Mouse (Mus musculus) midbrain, embryonic 11.5 days (tissue): Measurements from ENCODE around the gene Mettl21c. TPM values are rescaled to one million over a fixed set of nuclear protein-coding genes. Genes with fewer than 3 reads are reported as not detected.
"Not testable (repeated sequence)": the region's sequence is repeated elsewhere in the genome, so short reads cannot be mapped to it uniquely, and the experiment has no call there.

ENCODE experiments used
- ATAC-seq: fragments of 200-750 bp; cut with Nextera tagmentation; 2 replicates; pipeline ENCODE4 v1.8.0; 2017; ENCODE audit warnings: moderate TSS enrichment, moderate library complexity; ENCODE audit not compliant: low FRiP score
- DNase-seq: peaks from one replicate; pipeline ENCODE4 v3.0.0; 2015; ENCODE audit warnings: low spot score; ENCODE audit errors: missing footprints
- H3K27ac ChIP-seq: fragments of 300-500 bp; sonication (generic); 2 replicates; pipeline ENCODE4 v1.5.1; 2014; ENCODE audit warnings: low read depth, low read length
- H3K27me3 ChIP-seq: fragments of 300-500 bp; sonication (generic); 2 replicates; pipeline ENCODE4 v1.6.1; 2014; ENCODE audit warnings: mild to moderate bottlenecking, low read length, moderate library complexity, mixed read lengths; ENCODE audit not compliant: control insufficient read depth, insufficient read depth
- H3K36me3 ChIP-seq: fragments of 300-500 bp; sonication (generic); 2 replicates; pipeline ENCODE4 v1.6.1; 2014; ENCODE audit warnings: mild to moderate bottlenecking, low read length, moderate library complexity, mixed read lengths; ENCODE audit not compliant: control insufficient read depth, insufficient read depth
- H3K4me1 ChIP-seq: fragments of 300-500 bp; sonication (generic); 2 replicates; pipeline ENCODE4 v1.6.1; 2014; ENCODE audit warnings: low read length; ENCODE audit not compliant: control insufficient read depth, insufficient read depth
- H3K4me2 ChIP-seq: fragments of 300-500 bp; sonication (generic); 2 replicates; pipeline ENCODE4 v1.6.1; 2014; ENCODE audit warnings: mild to moderate bottlenecking, moderate library complexity
- H3K4me3 ChIP-seq: fragments of 300-500 bp; sonication (generic); 2 replicates; pipeline ENCODE4 v1.5.1; 2014; ENCODE audit warnings: low read depth, low read length
- H3K9ac ChIP-seq: fragments of 300-500 bp; sonication (generic); 2 replicates; pipeline ENCODE4 v1.6.1; 2014; ENCODE audit warnings: low read length
- H3K9me3 ChIP-seq: fragments of 300-500 bp; sonication (generic); 2 replicates; pipeline ENCODE4 v1.6.1; 2016; ENCODE audit warnings: low read length; ENCODE audit not compliant: control insufficient read depth
- WGBS: fragments of 180-500 bp; shearing (Covaris S2); extraction: QIAGEN DNeasy Blood & Tissue Kit; methylation state at CpG from one replicate; pipeline ENCODE4 v1.1.7; 2014; 5-methylcytosine and 5-hydroxymethylcytosine counted together
- polyA plus RNA-seq: library from polyadenylated mRNA; unstranded; fragments of >200 nt; fragmentation: Nextera tagmentation; extraction: Ambion mirVana; gene quantifications from 2 replicates; pipeline ENCODE4 v1.2.1, GENCODE M21; 2014

Mettl21c gene
- polyA plus RNA-seq: 0.43 and 0.68 TPM in 2 replicates

GRCm38 (mm10) chr1:44019934-44020333, at the start of gene Mettl21c:
Gene Mettl21c, minus strand, starts transcription at chr1:44020034.
- Histone ChIP-seq H3K4me2 (no peak within 1 kb of the TSS), H3K4me3 (no peak within 1 kb of the TSS), H3K9me3 (no peaks in the 10 kb centered on the region)

GRCm38 (mm10) chr1:44064625-44065024, 44.8 kb upstream of the Mettl21c start:
- Histone ChIP-seq H3K4me2 (no peak overlapping the region), H3K27me3 (no peaks in the 10 kb centered on the region), H3K9ac (no peak overlapping the region), H3K9me3 (no peaks in the 10 kb centered on the region), H3K4me3 (no peak overlapping the region), H3K4me1 (no peaks in the 10 kb centered on the region), H3K36me3 (no peaks in the 10 kb centered on the region), H3K27ac (no peak overlapping the region)
- no peak for DNase-seq
- no peak for ATAC-seq
- WGBS: 0% methylated on average over 1 of the region's 1 CpGs

More at GRCm38 (mm10) chr1:44019934-44020333, at the start of gene Mettl21c:
- no peak for DNase-seq
- Histone ChIP-seq H3K27ac (no peak within 1 kb of the TSS), H3K36me3 (no peaks in the 10 kb centered on the region), H3K9ac (no peak within 1 kb of the TSS), H3K4me1 (no peaks in the 10 kb centered on the region), H3K27me3 (no peaks in the 10 kb centered on the region)
- ATAC-seq: no peak

- WGBS: 96% methylated on average over 6 of the region's 6 CpGs
- no peaks in the 10 kb centered on the region for H3K27me3 ChIP-seq
- DNase-seq: no peak
Observed at GRCm38 (mm10) chr1:44063439-44063838, 43.6 kb upstream of the Mettl21c start.

GRCm38 (mm10) chr1:44061836-44062235, 42.0 kb upstream of the Mettl21c start, which contains the start of gene Gm8251:
Gene Gm8251, minus strand, starts transcription at chr1:44061936.
- Histone ChIP-seq H3K9me3 (no peaks in the 10 kb centered on the region), H3K27ac (no peak within 1 kb of the TSS), H3K4me2 (no peak within 1 kb of the TSS), H3K4me1 (no peaks in the 10 kb centered on the region), H3K4me3 (no peak within 1 kb of the TSS), H3K9ac (no peak within 1 kb of the TSS), H3K36me3 (no peaks in the 10 kb centered on the region), H3K27me3 (no peaks in the 10 kb centered on the region)
- WGBS: 88% methylated on average over 2 of the region's 2 CpGs
- ATAC-seq (no peak), DNase-seq (no peak)

More at GRCm38 (mm10) chr1:44063439-44063838, 43.6 kb upstream of the Mettl21c start:
- Histone ChIP-seq H3K4me1 (no peaks in the 10 kb centered on the region), H3K9ac (no peak overlapping the region), H3K27ac (no peak overlapping the region), H3K4me3 (no peak overlapping the region), H3K9me3 (no peaks in the 10 kb centered on the region), H3K4me2 (no peak overlapping the region), H3K36me3 (no peaks in the 10 kb centered on the region)
- ATAC-seq: no peak

DNA sequence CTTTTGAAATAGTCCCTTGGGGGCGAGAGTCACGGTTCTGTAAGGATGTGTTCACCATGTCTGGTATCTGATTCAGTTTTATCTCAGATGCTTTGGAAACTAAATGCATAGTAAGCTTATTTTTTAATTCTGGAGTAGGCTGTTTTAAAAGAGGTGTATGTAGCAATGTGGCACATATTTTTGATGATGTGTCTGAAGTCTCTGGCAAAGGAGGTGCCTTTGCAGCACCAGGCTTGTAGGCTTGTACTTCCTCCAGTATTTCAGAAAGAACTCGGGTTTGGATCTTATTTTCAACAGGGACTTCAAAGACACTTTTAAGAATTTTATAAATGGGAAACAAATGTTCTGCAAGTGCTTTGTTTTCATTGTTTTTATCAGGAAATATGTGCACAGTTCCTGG, 38.0 kb upstream of the Mettl21c start:
- no peak overlapping the region for H3K9ac ChIP-seq
- no peak overlapping the region for H3K27ac ChIP-seq
- no peaks in the 10 kb centered on the region for H3K36me3 ChIP-seq
- no peak overlapping the region for H3K4me3 ChIP-seq
- no peak overlapping the region for H3K4me2 ChIP-seq
- H3K4me1 ChIP-seq: no peaks in the 10 kb centered on the region
- WGBS: 81% methylated on average over 3 of the region's 3 CpGs
- H3K9me3 ChIP-seq: no peaks in the 10 kb centered on the region
- DNase-seq: no peak
- H3K27me3 ChIP-seq: no peaks in the 10 kb centered on the region
- ATAC-seq: no peak

GRCm38 (mm10) chr1:44046556-44046955, 26.7 kb upstream of the Mettl21c start:
- Histone ChIP-seq H3K4me3 (no peak overlapping the region), H3K27me3 (no peaks in the 10 kb centered on the region), H3K4me1 (no peaks in the 10 kb centered on the region), H3K36me3 (no peaks in the 10 kb centered on the region), H3K4me2 (no peak overlapping the region), H3K27ac (no peak overlapping the region), H3K9ac (no peak overlapping the region), H3K9me3 (no peaks in the 10 kb centered on the region)
- WGBS: 87% methylated on average over 2 of the region's 2 CpGs
- DNase-seq (no peak), ATAC-seq (no peak)

DNA sequence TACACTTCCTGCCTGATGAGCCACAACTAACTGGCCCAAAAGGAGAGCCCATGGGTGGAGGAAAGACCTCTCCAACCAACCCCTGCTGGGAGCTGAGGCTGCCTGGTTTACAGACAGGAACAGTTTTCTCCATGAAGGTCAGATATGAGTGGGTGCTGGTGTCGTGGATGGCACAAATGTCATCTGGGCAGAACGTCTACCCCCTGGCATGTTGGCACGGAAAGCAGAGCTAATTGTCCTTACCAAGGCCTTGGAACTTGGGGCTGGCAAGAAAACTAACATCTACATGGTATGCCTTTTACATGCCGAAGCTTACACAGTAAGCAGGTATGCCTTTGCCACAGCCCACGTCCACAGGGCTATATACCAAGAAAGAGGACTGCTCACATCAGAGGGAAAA, 25.9 kb upstream of the Mettl21c start:
- ATAC-seq, H3K4me3 ChIP-seq, H3K4me2 ChIP-seq, H3K4me1 ChIP-seq, H3K9me3 ChIP-seq, H3K9ac ChIP-seq, DNase-seq, H3K36me3 ChIP-seq, H3K27me3 ChIP-seq, H3K27ac ChIP-seq: not testable (repeated sequence)
- WGBS: 79% methylated on average over 5 of the region's 5 CpGs

DNA sequence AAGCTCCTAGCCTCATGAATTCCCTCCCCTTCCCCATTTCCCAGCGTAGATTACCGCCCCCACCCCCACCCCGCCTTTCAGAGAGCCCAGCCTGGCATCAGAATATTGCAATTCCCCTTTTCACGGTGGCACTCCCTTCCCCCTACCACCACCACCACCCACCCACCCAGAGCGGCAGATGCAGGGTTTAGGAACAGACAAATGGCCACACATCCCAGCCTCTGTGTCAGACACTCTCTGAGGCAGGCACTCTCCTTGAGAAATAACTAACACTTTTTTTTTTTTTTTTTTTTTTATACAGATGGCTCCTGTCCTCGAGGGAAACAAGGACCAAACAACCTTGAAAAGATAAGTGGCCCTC, 22.7 kb upstream of the Mettl21c start:
- no peak overlapping the region for H3K27ac ChIP-seq
- no peak for DNase-seq
- no peaks in the 10 kb centered on the region for H3K27me3 ChIP-seq
- H3K36me3 ChIP-seq: no peaks in the 10 kb centered on the region
- H3K4me3 ChIP-seq: peak overlapping the region; percentile 25
- H3K9ac ChIP-seq: peak overlapping the region; percentile 55
- 4% methylated on average over 6 of the region's 6 CpGs for WGBS
- H3K4me2 ChIP-seq: peak overlapping the region; percentile 47
- H3K9me3 ChIP-seq: no peaks in the 10 kb centered on the region
- peak; percentile 66; the same call in 1 of the 2 replicates for ATAC-seq
- no peaks in the 10 kb centered on the region for H3K4me1 ChIP-seq

GRCm38 (mm10) chr1:44041797-44042554, 22.1 kb upstream of the Mettl21c start:
- DNase-seq (peak; percentile 95), ATAC-seq (peak; percentile 81)
- Histone ChIP-seq H3K4me2 (peak overlapping the region; percentile 47), H3K9ac (peak overlapping the region; percentile 55), H3K36me3 (no peaks in the 10 kb centered on the region), H3K4me1 (no peaks in the 10 kb centered on the region), H3K9me3 (no peaks in the 10 kb centered on the region), H3K27me3 (no peaks in the 10 kb centered on the region), H3K4me3 (peak overlapping the region; percentile 25), H3K27ac (no peak overlapping the region)
- WGBS: 3% methylated on average over 17 of the region's 17 CpGs
